Mouse (Mus musculus) stomach, embryonic 16.5 days (tissue): ENCODE results near the gene 1700017D01Rik. TPM values are rescaled to one million over a fixed set of nuclear protein-coding genes. Genes with fewer than 3 reads are reported as not detected.

Experiments used
- ATAC-seq: fragments of 200-750 bp; cut with Nextera tagmentation; 2 replicates; pipeline ENCODE4 v1.8.0; 2017; ENCODE audit warnings: moderate number of reproducible peaks, moderate TSS enrichment; ENCODE audit not compliant: insufficient read depth, low FRiP score
- H3K27ac ChIP-seq: fragments of 300-500 bp; sonication (generic); 2 replicates; pipeline ENCODE4 v1.5.1; 2014; ENCODE audit warnings: low read length
- H3K27me3 ChIP-seq: fragments of 300-500 bp; sonication (generic); 2 replicates; pipeline ENCODE4 v1.6.1; 2014; ENCODE audit warnings: low read length, control low read depth, mixed read lengths; ENCODE audit not compliant: control insufficient read depth, insufficient read depth
- H3K36me3 ChIP-seq: fragments of 300-500 bp; sonication (generic); 2 replicates; pipeline ENCODE4 v1.6.1; 2014; ENCODE audit warnings: low read length; ENCODE audit not compliant: control insufficient read depth, insufficient read depth
- H3K4me1 ChIP-seq: fragments of 300-500 bp; sonication (generic); 2 replicates; pipeline ENCODE4 v1.6.1; 2014; ENCODE audit warnings: low read length, control low read depth, mixed read lengths; ENCODE audit not compliant: control insufficient read depth, insufficient read depth
- H3K4me2 ChIP-seq: fragments of 300-500 bp; sonication (generic); 2 replicates; pipeline ENCODE4 v1.6.1; 2014; ENCODE audit warnings: low read depth, low read length, mixed read lengths
- H3K4me3 ChIP-seq: fragments of 300-500 bp; sonication (generic); replicated peaks from 2 replicates; pipeline ENCODE4 v1.5.1; 2014; ENCODE audit warnings: mild to moderate bottlenecking, low read length
- H3K9ac ChIP-seq: fragments of 300-500 bp; sonication (generic); 2 replicates; pipeline ENCODE4 v1.6.1; 2014; ENCODE audit warnings: low read length
- H3K9me3 ChIP-seq: fragments of 300-500 bp; sonication (generic); replicated peaks from 2 replicates; pipeline ENCODE4 v1.6.1; 2016; ENCODE audit warnings: low read length, control low read depth; ENCODE audit not compliant: control insufficient read depth
- WGBS: fragments of 180-500 bp; shearing (Covaris S2); extraction: QIAGEN DNeasy Blood & Tissue Kit; methylation state at CpG from one replicate; pipeline ENCODE4 v1.1.7; 2014; 5-methylcytosine and 5-hydroxymethylcytosine counted together
- polyA plus RNA-seq: library from polyadenylated mRNA; unstranded; fragments of >200 nt; fragmentation: Nextera tagmentation; extraction: Ambion mirVana; gene quantifications from 2 replicates; pipeline ENCODE4 v1.2.1, GENCODE M21; 2015

The 1700017D01Rik gene
- polyA plus RNA-seq, 1 experiment from 2014 or later: not detected

DNA sequence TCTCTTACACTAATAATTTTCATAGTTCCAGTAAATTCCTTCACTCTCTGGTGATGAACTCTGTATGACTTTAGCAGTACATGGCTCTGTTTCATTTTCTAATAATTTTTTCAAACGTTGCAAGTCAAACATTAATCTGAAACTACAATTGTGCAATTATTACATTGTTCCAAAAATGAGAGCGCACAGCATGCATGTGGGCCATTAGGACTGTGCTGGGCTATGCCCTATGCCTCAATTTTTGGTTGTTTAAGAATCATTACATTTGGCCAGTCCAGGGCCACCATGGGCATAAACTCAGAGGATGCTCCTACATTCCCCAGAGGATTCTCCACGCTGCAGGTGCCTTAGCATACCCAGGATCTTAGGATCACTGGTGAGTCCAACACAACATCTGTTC is 77.4 kb downstream of the 1700017D01Rik start:
- Histone ChIP-seq H3K9ac (no peak overlapping the region), H3K36me3 (no peaks in the 10 kb centered on the region), H3K4me2 (no peak overlapping the region), H3K9me3 (no peaks in the 10 kb centered on the region), H3K27ac (no peak overlapping the region), H3K4me3 (no peak overlapping the region), H3K4me1 (0 out of 2 replicates have a peak, but pooled peaks cover 3% of the 10 kb centered on the region), H3K27me3 (no peaks in the 10 kb centered on the region)
- no peak for ATAC-seq
- 70% methylated on average over 3 of the region's 3 CpGs for WGBS

DNA sequence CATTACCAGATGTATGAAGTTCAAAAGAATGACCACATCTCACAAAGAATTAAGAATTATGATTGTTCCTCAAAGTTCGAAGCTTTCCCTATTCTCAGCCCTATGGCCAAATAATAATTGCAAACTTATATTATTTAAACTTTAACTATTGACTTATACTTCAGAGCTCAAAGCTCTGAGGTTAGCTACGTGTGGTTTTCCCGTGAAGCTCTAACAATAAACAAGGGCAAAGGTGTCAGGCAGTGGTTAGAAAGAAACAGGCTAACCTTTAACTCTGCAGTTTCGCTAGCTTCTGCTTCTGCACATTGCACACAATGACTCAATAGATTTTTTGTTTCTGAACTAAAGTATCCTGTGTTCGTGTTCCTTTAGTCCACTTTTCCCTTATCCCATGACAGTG is 77.8 kb downstream of the 1700017D01Rik start:
- ATAC-seq: no peak
- no peak overlapping the region for H3K27ac ChIP-seq
- H3K4me1 ChIP-seq: 0 out of 2 replicates have a peak, but pooled peaks cover 3% of the 10 kb centered on the region
- no peak overlapping the region for H3K4me3 ChIP-seq
- no peak overlapping the region for H3K4me2 ChIP-seq
- H3K27me3 ChIP-seq: no peaks in the 10 kb centered on the region
- WGBS: 41% methylated on average over 5 of the region's 5 CpGs
- no peaks in the 10 kb centered on the region for H3K9me3 ChIP-seq
- H3K9ac ChIP-seq: no peak overlapping the region
- no peaks in the 10 kb centered on the region for H3K36me3 ChIP-seq

DNA sequence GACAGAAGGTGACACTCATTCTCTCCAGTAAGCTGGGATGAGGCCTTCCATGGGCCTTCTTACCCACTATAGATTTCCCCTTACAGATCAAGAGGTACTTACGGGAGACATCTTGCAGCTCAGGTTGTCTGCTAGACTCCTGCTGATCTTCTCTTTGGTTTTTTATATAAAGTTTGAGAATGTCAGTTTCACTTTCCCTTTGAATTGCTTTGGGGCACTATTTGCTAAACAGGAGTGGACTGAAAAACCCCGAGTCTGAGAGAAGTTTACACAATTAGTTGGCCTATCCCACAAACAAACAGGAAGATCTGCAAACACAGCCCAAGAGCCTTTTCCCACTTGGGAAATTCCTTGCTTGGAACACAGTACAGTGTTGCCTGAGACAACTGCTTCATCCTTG is 80.4 kb downstream of the 1700017D01Rik start:
- Histone ChIP-seq H3K36me3 (no peaks in the 10 kb centered on the region), H3K4me1 (0 out of 2 replicates have a peak, but pooled peaks cover 3% of the 10 kb centered on the region), H3K4me2 (no peak overlapping the region), H3K9me3 (no peaks in the 10 kb centered on the region), H3K4me3 (no peak overlapping the region), H3K27me3 (no peaks in the 10 kb centered on the region), H3K27ac (peak overlapping the region; percentile 10; the same call in 1 of the 2 replicates), H3K9ac (no peak overlapping the region)
- ATAC-seq: no peak
- WGBS: 61% methylated on average over 2 of the region's 2 CpGs

DNA sequence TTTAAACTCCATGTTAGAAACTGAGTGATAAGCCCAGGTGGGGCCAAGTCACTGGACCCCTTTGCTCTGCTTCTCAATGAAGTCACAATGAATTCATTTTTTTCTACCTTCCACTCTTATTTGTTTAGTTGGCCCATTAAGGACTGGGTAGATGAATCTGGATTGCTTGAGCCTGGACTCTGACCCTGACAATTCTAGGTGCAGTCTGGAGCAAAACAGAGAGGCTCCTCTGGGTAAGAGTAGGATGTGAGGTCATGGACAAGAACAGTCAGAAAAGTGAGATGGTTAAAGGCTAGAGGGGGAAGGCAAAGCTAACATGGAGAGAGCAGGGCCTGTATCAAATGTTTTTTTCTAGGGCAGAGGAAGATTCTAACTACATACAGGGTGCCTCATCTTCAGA is 81.2 kb downstream of the 1700017D01Rik start:
- H3K9me3 ChIP-seq: no peaks in the 10 kb centered on the region
- peak overlapping the region; percentile 46; the same call in 1 of the 2 replicates for H3K27ac ChIP-seq
- H3K36me3 ChIP-seq: no peaks in the 10 kb centered on the region
- H3K27me3 ChIP-seq: no peaks in the 10 kb centered on the region
- no peak overlapping the region for H3K4me3 ChIP-seq
- H3K4me2 ChIP-seq: no peak overlapping the region
- H3K4me1 ChIP-seq: 0 out of 2 replicates have a peak, but pooled peaks cover 3% of the 10 kb centered on the region
- H3K9ac ChIP-seq: no peak overlapping the region
- ATAC-seq: no peak

DNA sequence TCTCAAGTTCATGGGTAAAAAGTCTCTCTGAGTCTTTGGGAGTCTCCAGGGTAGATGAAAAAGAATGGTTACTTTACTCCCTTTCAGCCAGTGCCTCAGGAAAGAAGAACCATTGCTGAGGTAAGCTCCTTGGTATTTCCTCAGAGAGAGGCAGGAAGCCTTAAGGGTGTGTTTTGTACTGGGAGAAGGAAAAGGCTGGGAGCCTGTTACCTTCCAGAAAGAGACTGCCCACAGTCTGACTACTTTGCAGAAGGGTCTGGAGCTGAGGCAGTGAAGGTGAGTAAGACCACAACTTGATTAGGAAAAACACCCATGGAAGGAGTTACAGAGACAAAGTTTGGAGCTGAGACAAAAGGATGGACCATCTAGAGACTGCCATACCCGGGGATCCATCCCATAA is 82.2 kb downstream of the 1700017D01Rik start:
- ATAC-seq: no peak
- no peaks in the 10 kb centered on the region for H3K36me3 ChIP-seq
- H3K4me3 ChIP-seq: no peak overlapping the region
- H3K4me1 ChIP-seq: 0 out of 2 replicates have a peak, but pooled peaks cover 3% of the 10 kb centered on the region
- no peaks in the 10 kb centered on the region for H3K27me3 ChIP-seq
- no peak overlapping the region for H3K4me2 ChIP-seq
- no peaks in the 10 kb centered on the region for H3K9me3 ChIP-seq
- H3K27ac ChIP-seq: no peak overlapping the region
- WGBS: 81% methylated on average over 1 of the region's 1 CpGs
- no peak overlapping the region for H3K9ac ChIP-seq

- Histone ChIP-seq H3K4me1 (0 out of 2 replicates have a peak, but pooled peaks cover 3% of the 10 kb centered on the region), H3K27me3 (no peaks in the 10 kb centered on the region), H3K27ac (no peak overlapping the region), H3K9ac (no peak overlapping the region), H3K4me3 (no peak overlapping the region), H3K36me3 (no peaks in the 10 kb centered on the region), H3K9me3 (no peaks in the 10 kb centered on the region), H3K4me2 (no peak overlapping the region)
- WGBS: 66% methylated on average over 6 of the region's 6 CpGs
- no peak for ATAC-seq
These were observed 82.7 kb downstream of the 1700017D01Rik start for GRCm38 (mm10) chr19:11048009-11048408.

Other genes starting within 250 kb of the 1700017D01Rik start
- 147 and 169 TPM in 2 replicates for gene Tmem109, start 248.9 kb downstream of the 1700017D01Rik start, polyA plus RNA-seq
- 36.8 and 40.6 TPM in 2 replicates for gene Prpf19, start 235.6 kb downstream of the 1700017D01Rik start, polyA plus RNA-seq
- gene Zp1, start 210.2 kb downstream of the 1700017D01Rik start, polyA plus RNA-seq: not detected in 2 replicates
- not detected in 2 replicates for gene Ptgdr2, start 193.7 kb downstream of the 1700017D01Rik start, polyA plus RNA-seq
- 23.8 and 27.5 TPM in 2 replicates for gene Ccdc86, start 181.6 kb downstream of the 1700017D01Rik start, polyA plus RNA-seq
- gene Ms4a10, start 156.2 kb downstream of the 1700017D01Rik start, polyA plus RNA-seq: 8.0 and 11.3 TPM in 2 replicates
- not detected in 2 replicates for gene Ms4a15, start 137.6 kb downstream of the 1700017D01Rik start, polyA plus RNA-seq
- 3.7 and 4.2 TPM in 2 replicates for gene Ms4a18, start 112.8 kb downstream of the 1700017D01Rik start, polyA plus RNA-seq
- gene Ms4a8a, start 49.8 kb downstream of the 1700017D01Rik start, polyA plus RNA-seq: 6.0 and 7.8 TPM in 2 replicates
- gene 1700025F22Rik, start 34.4 kb upstream of the 1700017D01Rik start, polyA plus RNA-seq: not detected in 2 replicates
- not detected in 2 replicates for gene Ms4a13, start 65.9 kb upstream of the 1700017D01Rik start, polyA plus RNA-seq
- gene Ms4a12, start 101.6 kb upstream of the 1700017D01Rik start, polyA plus RNA-seq: 0.17 and 0.20 TPM in 2 replicates
- gene Ms4a1, start 135.4 kb upstream of the 1700017D01Rik start, polyA plus RNA-seq: 0.11 TPM in 1 of 2 replicates, not detected in the other
- not detected in 2 replicates for gene Ms4a5, start 153.0 kb upstream of the 1700017D01Rik start, polyA plus RNA-seq
- 0.08 TPM in 1 of 2 replicates, not detected in the other for gene Ms4a14, start 183.6 kb upstream of the 1700017D01Rik start, polyA plus RNA-seq
- 3.8 and 6.7 TPM in 2 replicates for gene Ms4a7, start 205.3 kb upstream of the 1700017D01Rik start, polyA plus RNA-seq
- 10.5 and 10.7 TPM in 2 replicates for gene Ms4a4a, start 244.6 kb upstream of the 1700017D01Rik start, polyA plus RNA-seq